Mouse (Mus musculus) liver, embryonic 16.5 days (tissue): ENCODE data around the gene Tmcc3. TPM values are rescaled to one million over a fixed set of nuclear protein-coding genes. Genes with fewer than 3 reads are reported as not detected.

Experiments
- ATAC-seq: fragments of 200-750 bp; cut with Nextera tagmentation; 2 replicates; pipeline ENCODE4 v1.8.0; 2017; ENCODE audit warnings: low read depth, mild to moderate bottlenecking, moderate number of reproducible peaks, moderate library complexity
- H3K27ac ChIP-seq: fragments of 300-500 bp; sonication (generic); 2 replicates; pipeline ENCODE4 v1.5.1; 2014; ENCODE audit warnings: mild to moderate bottlenecking, low read length
- H3K27me3 ChIP-seq: fragments of 300-500 bp; sonication (generic); 2 replicates; pipeline ENCODE4 v1.6.1; 2014; ENCODE audit warnings: low read depth, low read length, mixed read lengths; ENCODE audit not compliant: control insufficient read depth, insufficient read depth
- H3K36me3 ChIP-seq: fragments of 300-500 bp; sonication (generic); 2 replicates; pipeline ENCODE4 v1.6.1; 2014; ENCODE audit warnings: mild to moderate bottlenecking; ENCODE audit not compliant: control insufficient read depth, insufficient read depth
- H3K4me1 ChIP-seq: fragments of 300-500 bp; sonication (generic); 2 replicates; pipeline ENCODE4 v1.6.1; 2014; ENCODE audit warnings: low read depth, low read length, mixed read lengths; ENCODE audit not compliant: control insufficient read depth
- H3K4me2 ChIP-seq: fragments of 300-500 bp; sonication (generic); 2 replicates; pipeline ENCODE4 v1.6.1; 2014; ENCODE audit warnings: low read depth, low read length, mixed read lengths
- H3K4me3 ChIP-seq: fragments of 300-500 bp; sonication (generic); 2 replicates; pipeline ENCODE4 v1.5.1; 2014; ENCODE audit warnings: low read depth, mild to moderate bottlenecking, low read length
- H3K9ac ChIP-seq: fragments of 300-500 bp; sonication (generic); 2 replicates; pipeline ENCODE4 v1.6.1; 2014; ENCODE audit warnings: low read depth, low read length
- H3K9me3 ChIP-seq: fragments of 300-500 bp; sonication (generic); replicated peaks from 2 replicates; pipeline ENCODE4 v1.6.1; 2016; ENCODE audit warnings: low read length; ENCODE audit not compliant: control insufficient read depth
- WGBS: fragments of 180-500 bp; shearing (Covaris S2); extraction: QIAGEN DNeasy Blood & Tissue Kit; methylation state at CpG from one replicate; pipeline ENCODE4 v1.1.7; 2014; ENCODE audit not compliant: insufficient replicate concordance; 5-methylcytosine and 5-hydroxymethylcytosine counted together
- polyA plus RNA-seq: library from polyadenylated mRNA; unstranded; fragments of >200 nt; fragmentation: Nextera tagmentation; extraction: Ambion mirVana; gene quantifications from 2 replicates; pipeline ENCODE4 v1.2.1, GENCODE M21; 2015

The Tmcc3 gene
- polyA plus RNA-seq, 1 experiment from 2014 or later = 6.7 TPM

DNA sequence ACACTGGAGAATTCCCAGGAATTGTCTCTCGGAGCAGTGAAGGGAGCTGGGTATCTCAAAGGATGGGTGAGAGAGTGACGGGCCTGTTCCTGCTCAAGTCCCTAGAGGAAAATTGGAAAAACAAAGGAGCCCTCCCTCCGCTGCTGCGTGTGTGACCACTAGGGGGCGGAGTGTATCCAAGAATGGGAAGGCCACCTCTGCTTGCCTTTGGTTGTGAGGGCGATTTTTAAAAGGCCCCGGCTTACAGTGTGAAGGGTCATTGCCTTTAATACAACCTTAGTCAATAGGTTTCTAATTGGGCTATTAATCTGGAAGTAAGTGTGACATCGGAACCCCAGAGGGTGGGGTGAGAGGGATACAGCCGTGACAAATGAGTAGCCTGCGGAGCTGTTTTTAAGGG, 311.9 kb downstream of the Tmcc3 start:
- no peak for ATAC-seq
- H3K4me3 ChIP-seq = no peak overlapping the region
- no peaks in the 10 kb centered on the region for H3K4me1 ChIP-seq
- no peaks in the 10 kb centered on the region for H3K9me3 ChIP-seq
- no peak overlapping the region for H3K4me2 ChIP-seq
- H3K9ac ChIP-seq = no peak overlapping the region
- H3K36me3 ChIP-seq = no peaks in the 10 kb centered on the region
- no peak overlapping the region for H3K27ac ChIP-seq
- WGBS = 17% methylated on average over 10 of the region's 10 CpGs
- peaks cover 8% of the 10 kb centered on the region for H3K27me3 ChIP-seq

DNA sequence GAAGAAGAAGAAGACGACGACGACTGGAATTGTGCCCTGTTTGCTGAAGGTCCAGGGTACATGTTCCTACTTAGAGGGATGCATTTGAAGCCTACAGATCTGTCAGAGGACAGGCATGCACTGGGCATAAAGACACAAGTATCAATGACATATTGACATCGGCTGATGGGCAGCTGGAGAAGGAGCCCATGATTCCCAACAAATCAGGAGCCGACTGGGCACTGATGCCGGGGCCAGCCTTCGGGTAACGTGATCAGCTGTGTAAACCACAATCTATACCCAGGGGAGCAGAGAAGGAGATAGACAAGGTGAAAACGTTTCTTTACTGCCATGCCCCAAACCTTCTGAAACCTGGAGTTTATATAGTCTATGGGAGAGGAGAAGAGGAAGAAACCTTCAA, 313.3 kb downstream of the Tmcc3 start:
- Histone ChIP-seq H3K9me3 (no peaks in the 10 kb centered on the region), H3K27me3 (peaks cover 8% of the 10 kb centered on the region), H3K4me1 (no peaks in the 10 kb centered on the region), H3K4me2 (no peak overlapping the region), H3K27ac (no peak overlapping the region), H3K9ac (no peak overlapping the region), H3K4me3 (no peak overlapping the region), H3K36me3 (no peaks in the 10 kb centered on the region)
- no peak for ATAC-seq
- WGBS = 66% methylated on average over 9 of the region's 9 CpGs

DNA sequence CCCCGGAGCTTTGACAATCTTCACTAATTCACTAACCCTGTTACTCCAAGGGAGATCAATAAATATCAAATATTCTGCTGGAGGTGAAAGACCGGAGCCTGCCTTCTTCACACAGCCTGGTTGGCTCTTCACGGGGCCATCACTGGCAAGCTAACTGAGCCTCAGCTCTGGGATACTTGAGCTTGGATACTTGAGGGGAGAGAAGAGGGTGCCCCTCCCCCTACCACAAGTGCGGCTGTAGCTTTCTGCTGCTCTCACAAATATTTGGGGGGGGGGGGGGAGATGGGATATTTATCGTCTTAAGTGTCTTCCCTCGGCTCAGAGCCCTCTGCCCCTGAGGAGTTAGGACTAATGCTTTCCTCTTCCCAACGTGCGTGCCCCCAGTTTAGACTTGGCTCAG, 313.9 kb downstream of the Tmcc3 start:
- Histone ChIP-seq H3K9me3 (no peaks in the 10 kb centered on the region), H3K4me2 (no peak overlapping the region), H3K27ac (no peak overlapping the region), H3K4me3 (no peak overlapping the region), H3K4me1 (no peaks in the 10 kb centered on the region), H3K36me3 (no peaks in the 10 kb centered on the region), H3K9ac (no peak overlapping the region), H3K27me3 (peaks cover 6% of the 10 kb centered on the region)
- 78% methylated on average over 8 of the region's 8 CpGs for WGBS
- no peak for ATAC-seq

DNA sequence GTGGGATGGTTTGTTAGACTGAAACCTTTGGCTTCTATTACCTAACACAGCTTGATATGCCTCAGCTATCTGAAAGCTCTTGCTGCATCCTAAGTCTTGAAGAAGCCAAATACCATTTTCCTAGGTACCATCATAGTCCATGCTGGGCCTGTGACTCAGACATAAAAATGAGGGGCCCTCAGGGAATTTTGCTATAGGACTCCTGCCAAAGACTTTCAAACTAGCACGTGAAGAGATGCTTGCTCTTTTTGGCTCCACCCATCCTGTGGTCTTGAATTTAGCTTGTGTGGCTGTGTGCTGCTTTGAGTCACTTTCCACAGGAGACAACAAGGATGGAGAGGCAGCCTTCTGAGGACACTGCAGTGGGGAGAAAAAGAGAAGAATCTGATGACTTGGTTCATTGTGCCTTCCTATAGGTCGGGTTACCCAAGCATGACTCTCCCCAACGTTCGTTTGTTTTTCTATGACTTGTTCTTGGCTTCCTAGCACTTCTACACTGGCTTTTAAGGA, 319.1 kb downstream of the Tmcc3 start:
- no peak overlapping the region for H3K27ac ChIP-seq
- WGBS = 56% methylated on average over 4 of the region's 4 CpGs
- H3K4me2 ChIP-seq = no peak overlapping the region
- no peaks in the 10 kb centered on the region for H3K9me3 ChIP-seq
- no peak overlapping the region for H3K4me3 ChIP-seq
- H3K4me1 ChIP-seq = no peaks in the 10 kb centered on the region
- H3K36me3 ChIP-seq = no peaks in the 10 kb centered on the region
- H3K27me3 ChIP-seq = no peaks in the 10 kb centered on the region
- ATAC-seq = no peak
- H3K9ac ChIP-seq = no peak overlapping the region

DNA sequence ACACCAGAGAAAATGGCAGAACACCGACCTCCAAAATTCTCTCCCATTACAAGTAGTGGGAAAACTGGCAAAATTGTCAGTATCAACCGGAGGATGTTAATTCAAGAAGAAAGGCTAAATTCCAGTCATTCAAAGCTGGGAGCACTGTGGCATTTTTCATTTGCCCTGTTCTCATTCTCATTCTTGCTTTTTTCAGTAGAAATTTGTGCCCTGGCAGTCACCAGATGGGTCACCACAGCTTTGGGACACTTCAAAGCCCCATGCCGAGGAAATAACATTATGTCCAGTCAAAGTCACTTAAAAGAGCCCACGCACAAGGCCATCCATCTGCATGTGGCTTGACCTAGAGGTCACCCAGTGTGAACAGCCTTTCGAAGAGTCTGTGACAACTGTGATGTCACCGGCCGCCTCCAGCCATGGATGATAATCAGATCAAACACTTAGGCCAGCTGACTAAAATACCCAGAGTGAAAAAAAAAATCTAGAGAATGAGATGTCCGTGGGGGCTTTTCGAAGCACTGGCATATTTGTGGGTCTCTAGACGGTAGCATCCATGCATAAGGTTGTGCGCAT, 319.9 kb downstream of the Tmcc3 start:
- H3K4me1 ChIP-seq = no peaks in the 10 kb centered on the region
- WGBS = 72% methylated on average over 11 of the region's 11 CpGs

DNA sequence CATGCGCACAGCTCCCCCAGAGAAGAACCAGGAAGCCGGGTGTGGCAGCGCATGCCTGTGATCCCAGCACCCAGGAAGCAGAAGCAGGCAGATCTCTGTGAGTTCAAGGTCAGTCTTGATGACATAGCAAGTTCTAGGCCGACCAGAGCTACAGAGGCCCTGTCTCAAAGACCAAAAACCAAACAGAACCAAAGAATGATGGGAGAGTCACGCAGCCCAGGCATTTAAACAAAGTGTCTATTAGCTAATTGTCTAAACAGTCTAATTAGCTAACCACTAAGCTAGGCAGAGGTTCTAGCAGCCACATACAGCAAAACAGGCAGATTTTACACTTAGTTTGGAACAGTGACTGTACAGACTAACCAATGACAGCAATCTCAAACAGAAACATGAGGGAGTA, 320.5 kb downstream of the Tmcc3 start:
- Histone ChIP-seq H3K27ac (no peak overlapping the region), H3K9me3 (no peaks in the 10 kb centered on the region), H3K4me1 (no peaks in the 10 kb centered on the region), H3K4me3 (no peak overlapping the region), H3K9ac (no peak overlapping the region), H3K36me3 (no peaks in the 10 kb centered on the region), H3K27me3 (no peaks in the 10 kb centered on the region), H3K4me2 (no peak overlapping the region)
- 69% methylated on average over 5 of the region's 5 CpGs for WGBS
- no peak for ATAC-seq

More for the DNA sequence above, 319.9 kb downstream of the Tmcc3 start:
- Histone ChIP-seq H3K9me3 (no peaks in the 10 kb centered on the region), H3K27me3 (no peaks in the 10 kb centered on the region), H3K4me2 (no peak overlapping the region), H3K9ac (no peak overlapping the region), H3K27ac (no peak overlapping the region), H3K4me3 (no peak overlapping the region), H3K36me3 (no peaks in the 10 kb centered on the region)
- no peak for ATAC-seq

DNA sequence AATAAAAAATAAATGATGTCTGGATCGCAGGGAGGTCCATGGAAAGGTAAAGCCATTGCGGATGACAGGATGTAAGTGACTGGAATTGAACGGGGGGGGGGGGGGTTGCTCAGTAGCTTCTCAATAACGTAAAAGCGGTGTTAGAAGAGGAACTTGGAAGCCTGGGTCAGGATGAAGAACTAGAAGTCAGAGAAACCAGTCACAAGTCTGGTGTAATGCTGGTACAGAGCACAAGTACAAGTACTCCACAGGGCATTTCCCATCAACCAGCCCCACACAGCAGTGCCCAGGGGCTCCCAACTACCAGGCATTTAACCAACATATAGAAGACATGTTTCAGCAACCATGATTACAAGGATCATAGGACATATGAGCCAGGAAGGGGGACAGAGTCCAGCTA, 326.9 kb downstream of the Tmcc3 start:
- H3K4me2 ChIP-seq = no peak overlapping the region
- H3K9me3 ChIP-seq = no peaks in the 10 kb centered on the region
- 53% methylated on average over 5 of the region's 5 CpGs for WGBS
- no peak overlapping the region for H3K27ac ChIP-seq
- H3K4me3 ChIP-seq = no peak overlapping the region
- no peaks in the 10 kb centered on the region for H3K36me3 ChIP-seq
- ATAC-seq = no peak
- H3K27me3 ChIP-seq = no peaks in the 10 kb centered on the region
- H3K4me1 ChIP-seq = no peaks in the 10 kb centered on the region; the same call in 1 of the 2 replicates
- H3K9ac ChIP-seq = no peak overlapping the region

DNA sequence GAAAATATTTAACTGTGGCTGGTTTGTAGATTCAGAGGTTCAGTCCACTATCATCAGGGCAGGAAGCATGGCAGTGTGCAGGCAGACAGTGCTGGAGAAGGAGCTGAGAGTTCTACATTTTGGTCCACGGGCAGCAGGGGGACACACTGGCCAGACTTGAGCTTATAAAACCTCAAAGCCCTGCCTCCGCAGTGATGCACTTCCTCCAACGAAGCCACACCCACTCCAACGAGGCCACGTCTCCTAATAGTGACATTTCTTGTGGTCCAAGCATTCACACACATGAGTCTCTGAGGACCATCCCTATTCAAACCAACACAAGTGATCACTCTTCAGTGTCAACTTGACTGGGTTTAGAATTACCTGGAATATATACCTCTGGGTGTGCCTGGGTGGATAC, 327.5 kb downstream of the Tmcc3 start:
- no peak for ATAC-seq

DNA sequence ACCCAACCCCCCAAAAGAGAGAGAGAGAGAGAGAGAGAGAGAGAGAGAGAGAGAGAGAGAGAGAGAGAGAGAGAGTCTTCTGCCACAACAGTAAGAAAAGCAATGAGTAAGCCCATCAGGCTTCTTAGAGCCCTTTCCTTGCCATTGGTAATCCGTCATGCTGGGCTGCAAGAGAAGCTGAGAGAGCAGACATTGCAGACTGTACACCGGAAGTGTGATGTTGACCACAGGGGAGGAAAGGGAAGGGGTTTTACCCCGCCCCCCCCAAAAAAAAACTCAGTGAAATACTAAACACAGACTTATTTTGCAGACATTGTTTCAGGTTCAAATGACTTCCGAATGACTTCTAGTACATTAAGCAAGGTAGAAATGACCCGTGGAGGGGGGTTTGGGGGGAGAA, 328.3 kb downstream of the Tmcc3 start:
- H3K9ac ChIP-seq = no peak overlapping the region
- no peaks in the 10 kb centered on the region for H3K27me3 ChIP-seq
- H3K4me2 ChIP-seq = no peak overlapping the region
- H3K9me3 ChIP-seq = no peaks in the 10 kb centered on the region
- ATAC-seq = no peak
- H3K4me3 ChIP-seq = no peak overlapping the region
- no peaks in the 10 kb centered on the region for H3K36me3 ChIP-seq
- no peaks in the 10 kb centered on the region; the same call in 1 of the 2 replicates for H3K4me1 ChIP-seq
- no peak overlapping the region for H3K27ac ChIP-seq
- 19% methylated on average over 5 of the region's 5 CpGs for WGBS

More for the DNA sequence above, 327.5 kb downstream of the Tmcc3 start:
- no peaks in the 10 kb centered on the region for H3K27me3 ChIP-seq
- H3K4me1 ChIP-seq = no peaks in the 10 kb centered on the region; the same call in 1 of the 2 replicates
- no peak overlapping the region for H3K4me3 ChIP-seq
- no peak overlapping the region for H3K27ac ChIP-seq
- no peak overlapping the region for H3K9ac ChIP-seq
- 29% methylated on average over 5 of the region's 5 CpGs for WGBS
- H3K9me3 ChIP-seq = no peaks in the 10 kb centered on the region
- no peak overlapping the region for H3K4me2 ChIP-seq
- H3K36me3 ChIP-seq = no peaks in the 10 kb centered on the region
